Mouse (Mus musculus): ENCODE measurements at regions not wholly inside any gene's neighbourhood (a gene's known extent, or its start where the extent isn't known, plus 50 kb on each side); places are given as distances from the start of the nearest gene placed in this dataset.

- no peak for DNase-seq
Observed at GRCm38 (mm10) chr5:19130639-19131038, 96.2 kb upstream of the Magi2 start.

GRCm38 (mm10) chr5:19154511-19154910 is 72.3 kb upstream of the Magi2 start:
- DNase-seq, result no peak

- DNase-seq, result peak in 1 of 2 experiments; percentile 28
Observed at GRCm38 (mm10) chr5:19158191-19158590, 68.6 kb upstream of the Magi2 start.

GRCm38 (mm10) chr5:19160256-19160655 is 66.6 kb upstream of the Magi2 start:
- no peak for DNase-seq
